Mouse (Mus musculus): ENCODE data around the gene Prcc.

DNA sequence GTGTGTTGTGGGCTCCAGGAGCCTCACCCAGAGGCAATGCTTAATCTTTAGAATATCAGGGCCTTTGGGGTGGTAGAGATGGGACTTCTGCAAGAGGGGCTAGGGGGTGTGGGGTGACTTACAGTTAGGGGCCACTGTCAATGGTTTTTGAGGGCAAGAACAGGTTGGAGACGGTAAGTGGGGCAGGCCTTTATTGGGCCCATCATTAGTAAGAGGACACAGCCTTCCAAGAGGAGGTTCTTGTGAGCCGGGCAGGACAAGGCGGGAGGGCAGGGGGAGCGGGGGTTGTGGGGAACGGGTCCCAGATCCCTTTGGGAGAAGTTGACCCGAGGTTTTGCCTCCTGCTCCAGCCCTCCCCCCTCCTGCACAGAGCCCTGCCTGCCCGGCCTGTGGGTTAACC, 28.1 kb upstream of the Prcc start:
- no peak for TF ChIP-seq EP300 (IDR thresholded peaks at IDR 0.05; ENCODE audit: low read depth)
- no peak for TF ChIP-seq CTCF (IDR thresholded peaks at IDR 0.05; ENCODE audit: low read depth)

All from liver, postnatal 0 days (tissue).